Mouse (Mus musculus): ENCODE results near the gene Erf.

Erf gene

GRCm38 (mm10) chr7:25206094-25206830 lies 44.3 kb downstream of the Erf start:
- no peak for DNase-seq (ENCODE audit: low spot score)

- no peak for DNase-seq (ENCODE audit: low spot score)
Observed at GRCm38 (mm10) chr7:25205355-25206093, 45.0 kb downstream of the Erf start.

GRCm38 (mm10) chr7:25203624-25204023 lies 46.9 kb downstream of the Erf start:
- DNase-seq (ENCODE audit: low spot score), result no peak

- DNase-seq (ENCODE audit: low spot score), result no peak
Observed at GRCm38 (mm10) chr7:25197384-25198018, 53.1 kb downstream of the Erf start.

- no peak for DNase-seq (ENCODE audit: low spot score)
Observed at GRCm38 (mm10) chr7:25196107-25196506, 54.5 kb downstream of the Erf start.

GRCm38 (mm10) chr7:25195148-25195547 lies 55.4 kb downstream of the Erf start:
- no peak for DNase-seq (ENCODE audit: low spot score)

All from spleen, adult 12 weeks (tissue).